Mouse (Mus musculus): ENCODE measurements at regions not wholly inside any gene's neighbourhood (a gene's known extent, or its start where the extent isn't known, plus 50 kb on each side); places are given as distances from the start of the nearest gene placed in this dataset.
A peak's percentile ranks its signal among the peaks of the same experiment; 100 is the strongest.

DNA sequence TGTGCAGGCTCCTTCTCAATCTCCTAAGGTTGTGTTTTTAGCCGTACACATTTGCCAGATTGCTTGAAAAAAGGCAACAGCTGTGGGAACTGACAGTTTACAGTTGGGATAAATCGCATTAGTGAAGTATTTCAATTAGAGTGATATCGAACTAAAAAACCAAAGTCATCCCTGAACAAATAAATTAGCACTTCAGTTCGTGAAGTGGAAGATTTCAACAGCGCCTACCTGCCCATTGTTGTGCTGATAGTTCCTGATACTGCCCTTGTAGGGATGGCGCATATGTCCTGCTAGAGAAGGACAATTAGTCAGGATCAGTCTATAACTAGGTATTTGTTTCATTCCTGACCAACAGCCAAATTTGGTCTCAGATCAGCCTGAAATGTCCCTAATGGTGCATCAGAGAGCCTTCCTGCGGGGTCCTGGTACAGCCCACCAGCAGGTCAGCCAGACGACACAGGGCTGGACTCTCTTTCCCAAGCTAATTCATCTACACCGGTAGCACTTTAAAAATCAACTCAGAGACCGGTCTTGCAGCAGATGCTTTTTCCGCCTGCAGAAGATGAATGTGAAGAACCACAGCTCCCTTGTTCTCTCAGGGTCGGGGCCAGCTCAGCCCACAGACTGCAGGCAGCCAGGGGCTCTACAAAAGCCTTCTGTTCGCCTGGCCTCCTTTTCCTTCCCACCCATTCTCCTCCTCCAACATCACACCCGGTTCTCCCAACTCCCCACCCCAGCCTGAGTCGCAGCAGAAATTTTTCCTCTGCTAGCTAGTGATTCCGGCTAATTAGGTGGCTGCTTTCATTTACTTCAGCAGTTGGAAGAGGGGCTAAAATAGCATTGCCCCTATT is 146.1 kb downstream of the Psat1 start:
- peak; percentile 24 for DNase-seq

DNA sequence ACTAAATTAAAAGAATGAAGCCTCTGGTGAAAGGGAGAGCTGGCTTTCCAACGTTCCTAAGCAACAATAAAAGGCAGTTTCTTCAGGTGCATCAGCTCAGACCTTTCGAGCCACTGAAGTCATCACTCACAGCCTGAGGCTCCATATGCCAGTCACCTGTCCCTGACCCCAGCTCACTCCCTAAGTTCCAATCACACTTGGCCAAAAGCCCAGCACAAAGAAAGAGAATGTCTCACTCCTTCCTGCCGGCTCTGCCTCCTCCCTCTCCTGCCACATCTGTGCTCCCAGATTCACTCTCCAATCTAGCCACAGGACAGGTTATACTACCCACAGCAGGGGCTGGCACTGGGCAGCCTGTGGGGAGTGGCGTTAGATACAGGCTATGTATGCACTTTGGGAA is 150.7 kb downstream of the Psat1 start:
- DNase-seq: peak; percentile 11

DNA sequence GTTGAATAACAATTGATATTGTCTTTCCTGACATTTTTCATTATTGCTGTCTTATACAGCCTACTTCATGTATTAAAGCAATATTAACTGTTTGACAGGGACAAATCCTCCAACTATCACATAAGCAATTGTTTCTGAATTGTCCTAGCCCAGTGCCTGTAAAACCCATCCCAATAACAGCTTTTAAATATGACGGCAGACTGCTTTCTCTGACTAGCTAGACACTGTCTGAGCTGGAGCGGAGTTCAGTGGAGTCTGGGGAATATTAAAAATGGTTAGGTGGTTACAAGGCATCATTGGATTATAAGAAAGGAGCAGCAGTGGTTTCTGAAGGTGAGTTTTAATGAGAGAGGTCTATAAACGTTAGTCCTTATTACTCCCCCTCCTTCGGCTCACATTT is 155.2 kb downstream of the Psat1 start:
- no peak for DNase-seq

DNA sequence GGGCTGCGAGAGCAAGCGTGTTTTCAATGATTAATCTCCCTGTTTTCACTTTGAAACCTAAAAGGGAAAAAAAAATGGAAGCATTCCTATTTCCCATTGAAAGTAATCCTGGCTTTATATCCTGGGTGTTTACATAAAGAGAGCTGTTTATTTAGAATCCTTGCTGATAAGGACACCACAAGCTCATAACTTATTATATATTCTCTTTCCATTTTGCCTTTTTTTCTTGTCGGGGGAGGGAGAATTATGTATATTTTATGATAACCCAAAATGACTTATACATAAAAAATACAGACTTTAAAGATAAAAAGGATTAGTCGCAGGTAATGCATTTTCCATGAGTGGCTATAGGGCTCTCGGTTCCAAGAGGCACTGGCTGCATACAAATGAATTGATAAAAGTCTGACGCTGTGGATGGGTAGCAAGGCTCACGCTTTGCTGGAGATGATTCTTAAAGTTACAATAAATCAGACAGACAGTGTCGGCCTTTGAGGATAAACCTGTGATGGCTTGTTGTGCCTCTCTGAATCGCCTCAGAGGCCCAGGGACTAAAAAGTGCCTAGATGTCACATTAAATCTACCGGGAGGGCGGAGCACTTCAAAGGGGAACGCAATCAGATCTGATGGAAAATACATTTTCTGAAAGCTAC is 155.7 kb downstream of the Psat1 start:
- no peak for DNase-seq

DNA sequence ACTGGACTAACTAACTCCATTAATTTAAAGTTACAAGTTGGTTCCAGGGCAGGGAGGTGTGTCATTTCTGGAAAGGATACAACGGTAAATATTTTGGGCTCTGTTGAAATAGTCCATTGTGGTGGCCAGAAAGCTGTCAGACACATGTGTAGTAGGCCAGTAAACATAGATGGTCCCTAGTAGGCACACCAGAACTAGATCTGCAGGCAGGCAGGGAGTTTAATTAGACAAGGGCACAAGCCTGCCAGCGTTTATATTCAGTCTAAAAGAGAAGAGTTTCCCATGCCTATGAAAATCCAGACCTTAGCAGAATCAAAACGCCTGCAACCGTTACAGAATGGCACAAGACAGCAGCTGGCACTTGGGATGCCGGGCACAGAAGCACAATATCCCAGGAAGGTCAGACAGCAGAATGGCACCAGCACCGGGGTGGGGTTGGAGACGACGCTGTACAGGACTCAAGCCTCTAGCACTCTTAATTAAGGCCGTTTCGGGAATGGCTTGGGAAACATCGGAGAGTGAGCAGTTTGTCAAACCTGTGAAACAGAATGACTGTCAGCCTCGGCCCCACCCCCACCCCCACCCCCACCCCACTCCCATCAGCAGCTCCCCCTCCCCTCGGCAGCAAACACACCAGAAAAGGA is 156.4 kb downstream of the Psat1 start:
- no peak for DNase-seq

DNA sequence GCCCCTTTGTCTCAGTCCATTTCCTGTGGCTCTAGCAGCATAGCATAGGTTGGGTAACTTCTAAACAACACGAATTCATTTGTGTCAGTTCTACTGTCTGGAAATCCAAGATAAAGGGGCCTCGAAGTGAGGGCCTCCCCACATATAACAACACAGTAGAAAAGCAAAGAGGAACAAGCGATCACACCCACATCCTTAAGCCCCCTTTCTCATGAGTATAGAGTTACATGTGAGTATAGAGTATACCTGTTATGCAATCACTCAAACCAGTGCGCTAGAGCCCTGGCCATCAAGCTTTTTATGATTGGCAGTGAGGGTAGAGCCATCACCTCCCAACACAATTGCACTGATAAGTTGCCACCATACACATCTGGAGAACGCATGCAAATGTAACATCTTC is 157.4 kb downstream of the Psat1 start:
- no peak for DNase-seq

DNA sequence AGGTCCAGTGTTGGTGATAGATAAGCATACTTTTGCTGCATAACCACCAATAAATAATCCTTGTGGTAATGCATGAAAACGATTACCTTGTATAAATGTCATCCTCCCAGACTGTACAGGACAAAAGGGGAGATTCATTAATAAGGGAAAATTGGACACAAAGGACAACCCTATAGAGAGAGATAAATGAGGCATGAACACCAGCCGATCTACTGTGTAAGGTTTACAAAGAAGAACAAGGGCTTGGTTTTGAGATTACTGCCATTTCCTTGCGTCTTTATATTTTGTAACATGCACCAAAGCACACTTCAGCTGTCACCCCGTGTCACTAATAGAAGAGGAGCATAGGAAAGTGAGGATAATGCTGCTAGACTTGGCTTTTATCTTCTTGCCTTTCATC is 162.5 kb downstream of the Psat1 start:
- DNase-seq: no peak

DNA sequence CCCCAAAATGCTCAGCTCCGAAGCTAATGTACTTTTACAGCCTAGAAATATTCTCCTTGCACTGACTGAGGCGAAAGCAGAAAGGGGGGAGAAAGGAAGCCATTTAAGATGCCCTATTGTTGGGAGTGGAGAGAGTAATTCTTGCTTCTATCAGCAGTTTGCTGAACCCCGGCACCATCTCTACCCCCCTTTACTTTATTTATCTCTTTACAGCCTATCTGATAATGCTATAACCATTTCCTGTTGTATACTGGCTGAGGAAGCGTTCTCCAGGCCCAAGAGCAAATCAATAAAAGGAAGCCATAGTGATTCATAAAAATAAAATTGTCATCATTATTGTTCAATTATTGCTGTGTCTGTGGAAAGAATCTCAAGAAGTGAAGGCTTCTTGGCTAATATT is 177.5 kb downstream of the Psat1 start:
- DNase-seq: no peak

DNA sequence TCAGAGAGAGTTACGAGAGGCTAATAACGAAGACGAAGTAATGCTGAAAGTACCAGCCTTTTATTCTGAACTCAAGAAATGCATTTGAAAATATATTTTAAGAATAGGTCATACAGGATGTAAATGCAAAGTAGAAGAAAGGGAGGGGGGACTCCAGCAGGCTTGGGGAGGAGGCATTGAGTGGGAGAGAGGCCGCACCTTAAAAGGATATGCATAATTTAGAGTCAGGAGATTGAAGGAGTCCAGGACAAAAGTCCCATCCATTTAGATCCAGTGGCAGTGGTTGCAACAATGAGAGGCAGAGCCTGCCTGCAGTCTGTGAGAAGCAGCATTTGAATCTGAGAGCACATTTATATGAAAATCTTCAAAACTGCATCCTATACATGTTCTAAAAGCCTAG is 186.1 kb downstream of the Psat1 start:
- no peak for DNase-seq

DNA sequence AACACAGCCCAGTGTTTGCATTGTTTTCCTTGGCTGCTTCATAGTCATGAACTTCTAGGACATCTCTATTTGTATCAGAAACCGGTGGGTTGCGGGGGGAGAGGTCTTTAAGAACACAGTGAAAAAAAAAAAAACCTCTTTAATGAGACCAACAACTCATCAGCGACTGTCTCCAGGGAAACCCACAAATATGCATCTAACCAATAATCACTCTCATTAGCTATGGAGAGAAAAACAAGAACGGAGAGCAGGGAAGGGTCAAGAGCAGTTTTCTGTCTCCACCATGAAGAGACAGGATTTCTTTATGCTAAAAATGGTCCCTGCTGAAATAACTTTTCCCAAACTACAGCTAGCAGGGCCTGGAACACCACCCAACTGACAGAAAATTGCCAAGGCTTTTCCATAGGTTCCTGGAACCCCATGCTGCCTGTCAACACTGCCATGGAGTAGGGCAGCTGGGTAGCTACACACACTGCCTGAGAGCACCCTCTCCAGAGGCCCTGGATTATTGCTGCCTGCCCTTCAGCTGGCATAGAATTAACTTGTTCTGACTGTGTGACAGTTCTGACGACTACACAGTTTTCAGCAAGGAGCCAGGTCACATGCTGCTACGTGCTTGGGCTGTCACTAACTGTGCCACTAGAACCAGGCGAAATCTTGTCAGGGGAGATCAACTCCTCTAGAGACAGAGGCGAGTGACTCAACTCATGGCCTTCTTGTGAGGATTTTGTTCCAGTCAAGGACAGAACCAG is 201.9 kb downstream of the Psat1 start:
- peak; percentile 15 for DNase-seq

DNA sequence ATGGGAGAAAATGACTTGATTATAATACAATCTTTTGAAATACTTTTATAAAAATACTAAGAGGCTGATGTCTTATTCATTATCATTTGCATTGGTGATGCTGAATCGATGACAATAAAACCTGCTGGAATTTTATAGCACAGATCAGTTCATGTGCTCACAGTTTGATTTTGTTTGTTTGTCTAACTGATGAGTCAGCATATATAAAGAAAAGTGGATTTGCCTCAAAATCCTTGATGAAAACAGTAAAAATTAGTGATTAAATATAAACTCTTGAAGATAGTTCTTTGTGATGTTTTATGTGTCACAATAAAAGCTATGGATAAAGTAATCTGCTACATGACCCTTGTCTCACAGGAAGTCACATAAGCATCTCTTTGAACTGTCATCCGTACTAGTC is 210.9 kb downstream of the Psat1 start:
- no peak for DNase-seq

DNA sequence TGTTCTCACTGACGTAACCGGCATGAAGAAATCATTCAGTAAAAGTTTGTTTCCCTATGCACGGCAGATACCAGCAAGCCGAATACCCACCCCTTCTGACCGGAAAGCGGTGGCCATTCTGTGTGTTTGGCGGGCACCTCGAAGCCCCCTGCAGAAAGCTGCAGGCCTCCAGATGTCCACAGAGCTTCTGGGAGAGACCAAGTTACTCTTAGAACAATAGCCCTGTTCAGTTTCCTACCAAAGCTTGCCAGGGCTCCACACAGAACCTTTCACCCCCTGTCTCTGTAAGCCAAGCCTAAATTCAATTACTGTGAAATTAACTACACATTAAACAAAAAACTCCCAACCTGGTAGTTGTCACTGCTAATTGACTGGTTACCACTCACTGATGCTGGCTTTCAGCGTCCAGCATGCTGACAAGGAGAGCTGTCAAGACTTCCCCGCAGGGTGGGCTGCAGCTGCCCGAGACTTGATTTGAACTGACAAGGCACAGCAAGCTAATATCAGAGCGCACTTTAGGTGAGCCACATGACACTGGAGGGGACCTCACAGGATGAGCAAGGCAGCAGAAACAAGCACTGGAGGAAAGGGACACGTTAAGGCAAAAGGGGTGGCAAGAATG is 220.2 kb downstream of the Psat1 start:
- DNase-seq: no peak

DNA sequence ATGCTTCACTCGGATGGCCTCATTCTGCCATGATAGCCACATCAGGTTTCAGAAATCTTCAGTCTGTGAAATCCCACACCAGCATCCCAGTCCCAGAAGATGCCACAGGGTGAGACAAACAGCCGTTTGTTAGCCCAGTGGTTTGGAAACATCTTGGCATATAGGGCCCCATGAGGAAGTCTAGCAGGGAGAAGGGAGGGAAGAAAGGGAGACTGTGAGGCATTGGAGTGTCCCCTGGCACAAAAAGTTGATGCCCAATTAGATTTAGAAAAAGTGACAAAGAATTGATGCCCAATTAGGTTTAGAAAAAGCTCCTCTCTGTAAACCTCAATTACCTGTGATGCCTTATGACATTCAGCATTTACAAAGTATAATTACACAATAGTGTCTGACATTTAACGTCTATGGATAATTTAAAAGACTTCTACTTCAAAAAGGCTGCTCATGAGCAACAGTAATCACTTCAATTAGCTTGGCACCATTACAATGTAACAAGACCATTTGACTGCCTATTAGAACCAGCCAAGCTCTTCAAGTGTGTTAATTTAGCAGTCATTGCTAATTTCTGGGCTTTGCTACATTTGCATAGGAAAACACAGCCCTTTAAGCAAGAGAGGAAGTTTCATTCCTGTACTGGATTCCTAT is 254.6 kb downstream of the Psat1 start:
- no peak for DNase-seq

DNA sequence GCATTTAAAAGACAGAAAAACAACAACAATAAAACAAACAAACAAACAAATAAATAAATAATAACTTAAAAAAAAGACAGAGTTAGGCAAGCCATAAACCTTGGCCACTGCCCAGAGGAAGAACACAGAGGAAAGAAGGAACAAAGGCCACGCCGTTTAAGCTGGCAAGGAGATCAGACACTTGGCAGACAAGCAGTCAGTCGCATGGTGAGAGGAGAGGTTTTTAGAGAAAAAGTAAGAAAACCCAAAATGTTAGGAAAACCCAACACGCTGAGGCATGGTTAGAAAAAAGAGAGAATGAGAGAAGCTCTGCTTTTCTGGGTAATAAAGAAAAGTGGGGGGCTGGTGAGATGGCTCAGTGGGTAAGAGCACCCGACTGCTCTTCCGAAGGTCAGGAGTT is 277.1 kb downstream of the Psat1 start:
- DNase-seq: peak; percentile 57

DNA sequence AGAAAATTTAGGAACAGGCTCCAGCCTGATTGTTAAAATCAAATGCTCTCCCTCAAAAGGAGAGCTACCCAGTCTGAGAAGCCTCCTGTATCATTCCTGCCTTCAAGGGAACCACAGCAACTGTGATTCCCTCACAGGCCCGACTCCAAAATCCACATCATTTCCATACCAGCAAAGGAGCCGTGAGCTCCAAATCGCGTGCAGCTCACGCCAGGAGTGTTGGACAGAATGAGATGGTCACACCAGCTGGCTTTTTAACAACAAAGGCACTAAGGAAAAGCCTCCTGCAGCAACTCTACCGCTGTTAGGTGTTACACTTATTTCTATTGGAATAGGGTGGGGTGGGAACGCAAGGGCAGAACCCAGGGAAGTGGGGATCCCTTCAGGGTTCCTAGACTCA is 277.6 kb downstream of the Psat1 start:
- no peak for DNase-seq

DNA sequence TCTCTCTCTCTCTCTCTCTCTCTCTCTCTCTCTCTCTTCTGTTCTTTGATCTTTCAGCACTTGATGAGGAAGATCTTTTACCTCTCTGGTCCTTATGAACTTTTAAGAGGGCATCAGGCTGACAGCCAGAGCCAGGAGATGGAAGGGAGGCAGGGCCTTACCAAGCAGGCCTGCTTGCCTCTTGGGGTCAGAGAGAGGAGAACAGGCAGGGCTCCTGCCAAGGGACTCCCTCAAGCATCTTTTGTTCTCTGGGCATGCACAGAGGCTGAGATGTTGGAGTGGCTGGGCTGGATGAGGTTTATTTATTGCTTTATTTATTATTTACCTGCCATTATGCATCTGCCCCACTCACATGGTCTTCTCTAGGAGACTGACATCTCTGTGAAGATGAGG is 278.5 kb downstream of the Psat1 start:
- DNase-seq: no peak

DNA sequence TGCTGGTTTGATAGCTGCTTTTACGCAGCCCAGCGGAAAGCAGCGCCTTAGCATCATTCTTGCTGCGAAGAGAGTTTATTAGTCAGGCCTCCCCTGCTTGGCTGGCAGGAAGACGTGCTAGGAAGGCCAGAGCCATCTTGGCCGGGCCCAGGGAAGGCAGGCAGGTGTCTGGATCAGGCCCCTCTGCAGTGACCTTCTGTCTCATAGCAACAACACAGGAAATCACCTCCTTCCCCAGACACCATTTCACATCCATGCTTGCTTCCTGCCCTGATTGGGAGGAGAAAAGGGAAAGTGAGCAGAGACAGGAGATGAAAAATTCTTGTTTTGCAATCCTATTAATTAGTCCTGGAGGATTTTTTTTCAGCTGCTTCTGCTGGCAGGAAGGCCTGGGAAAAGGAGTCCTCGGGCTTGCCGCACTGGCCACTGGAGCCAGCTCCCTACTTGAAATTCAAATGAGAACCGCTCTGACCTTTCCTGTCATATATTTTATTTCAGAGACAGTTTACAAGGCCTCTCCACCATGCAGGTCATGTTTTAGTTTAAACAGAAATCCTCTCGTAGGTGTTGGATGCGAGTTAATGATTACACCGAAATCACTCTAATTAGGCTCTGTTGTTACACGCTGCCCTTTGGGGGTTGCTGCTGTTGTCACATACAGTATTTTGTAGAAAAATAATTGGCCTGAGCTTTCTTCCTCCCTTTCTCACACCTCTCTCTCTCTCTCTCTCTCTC is 279.1 kb downstream of the Psat1 start:
- peak; percentile 46 for DNase-seq

DNA sequence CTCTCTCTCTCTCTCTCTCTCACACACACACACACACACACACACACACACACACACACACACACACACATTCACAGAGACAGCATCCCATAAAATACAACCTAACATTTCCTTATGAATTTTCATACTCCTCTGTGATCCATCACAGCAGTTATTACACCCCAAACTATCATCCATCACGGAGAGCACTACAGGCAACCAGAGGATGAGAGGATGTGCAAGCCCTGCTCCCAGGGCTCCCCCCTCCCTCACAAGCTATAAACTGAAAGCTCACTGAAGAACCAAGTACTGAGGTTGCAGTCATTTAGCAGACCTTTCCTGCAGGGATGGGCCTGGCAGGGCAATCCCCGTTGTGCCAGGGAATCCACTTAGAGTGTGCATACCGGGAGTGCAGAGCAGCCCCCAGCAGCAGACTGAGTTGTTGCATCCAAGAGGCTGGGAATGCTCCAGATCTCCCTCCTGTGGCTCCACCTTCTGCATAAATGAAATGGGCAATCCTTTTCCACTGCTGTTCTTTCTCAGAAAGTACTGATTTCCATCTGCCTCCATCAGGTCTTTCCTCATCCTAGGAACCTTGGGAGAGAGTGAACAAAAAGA is 283.4 kb downstream of the Psat1 start:
- no peak for DNase-seq

DNA sequence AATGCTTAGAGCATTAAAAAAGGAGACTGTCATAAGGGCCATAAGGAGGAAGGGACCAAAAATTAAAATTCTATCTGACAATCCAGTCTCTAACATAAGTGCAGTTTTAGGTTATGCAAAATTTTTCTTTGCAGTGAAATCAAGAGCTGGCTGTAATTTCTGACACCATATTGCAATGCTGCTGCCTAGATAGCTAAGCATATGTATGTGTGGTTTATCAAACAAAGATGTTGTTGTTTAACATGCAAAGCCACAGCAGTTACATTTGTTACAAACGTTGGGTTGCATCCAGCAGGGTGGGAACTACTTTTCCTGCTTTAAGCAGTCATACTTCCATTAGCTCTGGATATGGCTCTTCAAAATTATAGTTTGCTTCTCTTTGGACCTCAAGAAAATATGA is 288.5 kb downstream of the Psat1 start:
- no peak for DNase-seq

DNA sequence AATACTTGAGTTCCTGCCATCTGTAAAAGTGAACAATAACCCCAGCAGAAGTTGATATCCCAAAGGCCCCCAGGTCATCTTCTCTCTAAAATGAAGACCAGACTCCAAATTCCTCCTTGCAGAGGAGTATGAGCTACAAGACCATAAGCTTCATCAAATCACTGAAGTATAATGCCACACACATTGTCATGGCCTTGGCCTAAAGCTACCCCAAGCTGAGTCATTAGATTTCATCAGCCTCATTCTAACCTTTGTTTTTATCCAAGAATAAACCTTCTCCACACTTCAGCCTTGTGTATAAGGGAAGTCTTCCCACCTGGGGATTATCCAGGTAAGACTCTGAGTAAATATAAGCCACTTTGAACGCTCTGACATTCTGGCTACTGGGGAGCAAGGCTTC is 289.3 kb downstream of the Psat1 start:
- DNase-seq: no peak

DNA sequence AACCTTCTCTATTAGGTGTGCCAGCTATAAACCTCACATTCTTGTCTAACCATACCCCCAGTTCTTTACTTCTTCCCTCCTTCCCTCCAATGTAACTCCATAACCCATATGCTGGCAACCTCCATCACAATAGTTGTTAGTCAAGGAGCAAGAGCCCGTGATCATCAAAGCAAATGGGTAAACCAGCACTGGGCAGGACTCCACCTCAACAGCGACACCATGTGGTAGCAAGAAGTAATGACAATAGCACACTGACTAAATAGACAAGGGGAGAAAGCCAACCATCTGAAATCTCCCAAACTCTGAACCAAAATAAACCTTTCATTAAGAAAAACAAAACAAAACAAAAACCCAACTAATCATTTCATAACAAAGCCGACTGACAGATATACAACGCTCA is 297.8 kb downstream of the Psat1 start:
- DNase-seq: peak; percentile 71
